Mouse (Mus musculus): ENCODE results near the gene Pfdn2.

The Pfdn2 gene

GRCm38 (mm10) chr1:171355812-171356340 is 10.4 kb downstream of the Pfdn2 start:
- no peak for DNase-seq (ENCODE audit: low read depth)

- DNase-seq (ENCODE audit: low read depth), result no peak
Measured at GRCm38 (mm10) chr1:171356814-171357213, 11.3 kb downstream of the Pfdn2 start.

GRCm38 (mm10) chr1:171358421-171358820 is 13.0 kb downstream of the Pfdn2 start:
- DNase-seq (ENCODE audit: low read depth), result no peak

- DNase-seq (ENCODE audit: low read depth), result no peak
Measured at GRCm38 (mm10) chr1:171360253-171360652, 14.8 kb downstream of the Pfdn2 start.

- DNase-seq (ENCODE audit: low read depth), result peak; percentile 81
Measured at GRCm38 (mm10) chr1:171360656-171361055, 15.2 kb downstream of the Pfdn2 start, which contains the start of gene Klhdc9. Klhdc9 (minus strand) TSS chr1:171360798.

GRCm38 (mm10) chr1:171361106-171362103 is 15.9 kb downstream of the Pfdn2 start:
- peak; percentile 86 for DNase-seq (ENCODE audit: low read depth)

GRCm38 (mm10) chr1:171365934-171366333 is 20.5 kb downstream of the Pfdn2 start:
- DNase-seq (ENCODE audit: low read depth), result no peak

GRCm38 (mm10) chr1:171369845-171370556 is 24.5 kb downstream of the Pfdn2 start, which contains the start of gene Nectin4:
Nectin4 (plus strand) TSS chr1:171370099.
- DNase-seq (ENCODE audit: low read depth), result no peak

- no peak for DNase-seq (ENCODE audit: low read depth)
Measured at GRCm38 (mm10) chr1:171372880-171373279, 27.4 kb downstream of the Pfdn2 start.

- DNase-seq (ENCODE audit: low read depth), result no peak
Measured at GRCm38 (mm10) chr1:171373946-171374345, 28.5 kb downstream of the Pfdn2 start.

- DNase-seq (ENCODE audit: low read depth), result no peak
Measured at GRCm38 (mm10) chr1:171375646-171376097, 30.2 kb downstream of the Pfdn2 start.

- DNase-seq (ENCODE audit: low read depth), result no peak
Measured at GRCm38 (mm10) chr1:171378298-171378697, 32.8 kb downstream of the Pfdn2 start.

- DNase-seq (ENCODE audit: low read depth), result peak; percentile 74
Measured at GRCm38 (mm10) chr1:171379935-171380599, 34.6 kb downstream of the Pfdn2 start.

- no peak for DNase-seq (ENCODE audit: low read depth)
Measured at GRCm38 (mm10) chr1:171382096-171382620, 36.7 kb downstream of the Pfdn2 start.

GRCm38 (mm10) chr1:171384361-171384760 is 38.9 kb downstream of the Pfdn2 start:
- no peak for DNase-seq (ENCODE audit: low read depth)

- no peak for DNase-seq (ENCODE audit: low read depth)
Measured at GRCm38 (mm10) chr1:171385171-171385570, 39.7 kb downstream of the Pfdn2 start.

GRCm38 (mm10) chr1:171387099-171387498 is 41.6 kb downstream of the Pfdn2 start:
- DNase-seq (ENCODE audit: low read depth), result no peak

- DNase-seq (ENCODE audit: low read depth), result no peak
Measured at GRCm38 (mm10) chr1:171388376-171389102, 43.1 kb downstream of the Pfdn2 start, which contains the start of gene Arhgap30. Arhgap30 (plus strand) TSS chr1:171388954.

GRCm38 (mm10) chr1:171390101-171390500 is 44.6 kb downstream of the Pfdn2 start:
- no peak for DNase-seq (ENCODE audit: low read depth)

- no peak for DNase-seq (ENCODE audit: low read depth)
Measured at GRCm38 (mm10) chr1:171401821-171402220, 56.4 kb downstream of the Pfdn2 start.

- no peak for DNase-seq (ENCODE audit: low read depth)
Measured at GRCm38 (mm10) chr1:171402991-171403390, 57.5 kb downstream of the Pfdn2 start.

Measured in c-Kit-positive CD71-negative TER-119-negative erythroid progenitor cells, embryonic 14.5 days (primary cell).